8 mouse cellular contexts compared by ENCODE assay signal in genomic region chr17:25272951-25273705, GRCm38 (mm10). TPM values are rescaled to one million over a fixed set of nuclear protein-coding genes. Genes with fewer than 3 reads are reported as not detected.
DNase-seq lines count a peak whose midpoint lies in the region; ATAC-seq lines count a peak whose summit lies in the region.

No protein-coding gene starts in this region.

- peaks cover 24% of the 10 kb centered on the region for H3K36me3 ChIP-seq in embryonic facial prominence, embryonic 13.5 days
- peaks cover 20% of the 10 kb centered on the region for H3K36me3 ChIP-seq in heart, embryonic 13.5 days
- H3K36me3 ChIP-seq in liver, embryonic 12.5 days = peaks cover 40% of the 10 kb centered on the region
- H3K36me3 ChIP-seq in splenic B cell, adult 2 months (ENCODE audit: control insufficient read depth, insufficient read depth, low read length, poor library complexity, severe bottlenecking) = peaks cover 5% of the 10 kb centered on the region

- peak overlapping the region; percentile 98 for H3K4me3 ChIP-seq in embryonic facial prominence, embryonic 13.5 days
- peak overlapping the region; percentile 100 for H3K4me3 ChIP-seq in heart, embryonic 13.5 days
- peak overlapping the region; percentile 98 for H3K4me3 ChIP-seq in liver, embryonic 12.5 days

- H3K9me3 ChIP-seq in embryonic facial prominence, embryonic 13.5 days = no peaks in the 10 kb centered on the region
- no peaks in the 10 kb centered on the region for H3K9me3 ChIP-seq in heart, embryonic 13.5 days
- no peaks in the 10 kb centered on the region for H3K9me3 ChIP-seq in liver, embryonic 12.5 days (replicated peaks)

- H3K27me3 ChIP-seq in embryonic facial prominence, embryonic 13.5 days = no peaks in the 10 kb centered on the region
- H3K27me3 ChIP-seq in heart, embryonic 13.5 days (replicated peaks) = no peaks in the 10 kb centered on the region; the same call in 1 of the 2 replicates
- H3K27me3 ChIP-seq in liver, embryonic 12.5 days (replicated peaks) = peaks cover 7% of the 10 kb centered on the region
- H3K27me3 ChIP-seq in splenic B cell, adult 2 months (ENCODE audit: control insufficient read depth, insufficient read depth, low read length, poor library complexity, severe bottlenecking) = no peaks in the 10 kb centered on the region

- peak overlapping the region; percentile 97 for H3K9ac ChIP-seq in embryonic facial prominence, embryonic 13.5 days
- peak overlapping the region; percentile 99 for H3K9ac ChIP-seq in heart, embryonic 13.5 days
- H3K9ac ChIP-seq in liver, embryonic 12.5 days = peak overlapping the region; percentile 98

- WGBS in embryonic facial prominence, embryonic 13.5 days = under 1% methylated on average over 89 of the region's 92 CpGs
- under 1% methylated on average over 92 of the region's 92 CpGs for WGBS in heart, embryonic 13.5 days
- under 1% methylated on average over 92 of the region's 92 CpGs for WGBS in liver, embryonic 12.5 days (ENCODE audit: insufficient replicate concordance)

- peak; percentile 90 to 92 for DNase-seq in B cell, adult 2 months
- DNase-seq in adrenal gland, postnatal 10 days = peak; percentile 89
- DNase-seq in kidney, postnatal 25 days = peak; percentile 86 to 95
- DNase-seq in splenic B cell, adult 2 months (ENCODE audit: low read depth, low spot score) = peak; percentile 57

- peak; percentile 93 for ATAC-seq in embryonic facial prominence, embryonic 13.5 days (ENCODE audit: insufficient number of reproducible peaks, insufficient read depth, low FRiP score, low TSS enrichment, low read depth)
- peak; percentile 82 for ATAC-seq in heart, embryonic 13.5 days (ENCODE audit: extremely low read depth, insufficient number of reproducible peaks, low FRiP score, low TSS enrichment)
- peak; percentile 86 for ATAC-seq in liver, embryonic 12.5 days
- peak; percentile 59 for ATAC-seq in monocyte, adult 5-6 weeks (replicated peaks; ENCODE audit: insufficient number of reproducible peaks, low FRiP score, low TSS enrichment, poor library complexity, severe bottlenecking)

- H3K27ac ChIP-seq in embryonic facial prominence, embryonic 13.5 days = peak overlapping the region; percentile 98
- H3K27ac ChIP-seq in heart, embryonic 13.5 days (replicated peaks) = peak overlapping the region; percentile 97
- peak overlapping the region; percentile 94 for H3K27ac ChIP-seq in liver, embryonic 12.5 days

- H3K4me1 ChIP-seq in embryonic facial prominence, embryonic 13.5 days = peaks cover 34% of the 10 kb centered on the region
- peaks cover 36% of the 10 kb centered on the region for H3K4me1 ChIP-seq in heart, embryonic 13.5 days
- H3K4me1 ChIP-seq in liver, embryonic 12.5 days = peaks cover 45% of the 10 kb centered on the region

- H3K4me2 ChIP-seq in embryonic facial prominence, embryonic 13.5 days = peak overlapping the region; percentile 96
- peak overlapping the region; percentile 89 for H3K4me2 ChIP-seq in heart, embryonic 13.5 days
- peak overlapping the region; percentile 92 for H3K4me2 ChIP-seq in liver, embryonic 12.5 days

RNA-seq across cellular contexts. Expression of gene Ube2i, which starts 1.3 kb away (rescaled TPM):
- total RNA-seq in adrenal gland, postnatal 10 days (2021) = 100 to 1,000 TPM; 221 to 242 TPM
- 631 and 713 TPM in 2 replicates for polyA plus RNA-seq in embryonic facial prominence, embryonic 13.5 days (2015; fragmentation: Nextera tagmentation; extraction: Ambion mirVana)
- 372 and 379 TPM in 2 replicates for polyA plus RNA-seq in heart, embryonic 13.5 days (2015; fragmentation: Nextera tagmentation; extraction: Ambion mirVana)
- 437 and 442 TPM in 2 replicates for polyA plus RNA-seq in liver, embryonic 12.5 days (2016; fragmentation: Nextera tagmentation; extraction: Ambion mirVana)
- 278 to 334 TPM (median 296 TPM) in 3 replicates for total RNA-seq in monocyte, adult 5-6 weeks (2017)

RNA-seq across cellular contexts. Expression of gene Baiap3, which starts 17.0 kb away (rescaled TPM):
- total RNA-seq in adrenal gland, postnatal 10 days (2021) = 10 to 100 TPM in 1 of 2 experiments, 1 to 10 TPM in 1; 6.4 to 11.8 TPM
- polyA plus RNA-seq in embryonic facial prominence, embryonic 13.5 days (2015; fragmentation: Nextera tagmentation; extraction: Ambion mirVana) = 1.8 and 2.2 TPM in 2 replicates
- 0.57 and 0.69 TPM in 2 replicates for polyA plus RNA-seq in heart, embryonic 13.5 days (2015; fragmentation: Nextera tagmentation; extraction: Ambion mirVana)
- polyA plus RNA-seq in liver, embryonic 12.5 days (2016; fragmentation: Nextera tagmentation; extraction: Ambion mirVana) = 0.30 and 0.44 TPM in 2 replicates
- 31.6 to 146 TPM (median 34.3 TPM) in 3 replicates for total RNA-seq in monocyte, adult 5-6 weeks (2017)

RNA-seq across cellular contexts. Expression of gene Prss34, which starts 25.1 kb away (rescaled TPM):
- 1 to 10 TPM; 1.8 to 2.4 TPM for total RNA-seq in adrenal gland, postnatal 10 days (2021)
- polyA plus RNA-seq in embryonic facial prominence, embryonic 13.5 days (2015; fragmentation: Nextera tagmentation; extraction: Ambion mirVana) = 0.51 and 0.79 TPM in 2 replicates
- polyA plus RNA-seq in heart, embryonic 13.5 days (2015; fragmentation: Nextera tagmentation; extraction: Ambion mirVana) = 0.16 TPM in 1 of 2 replicates, not detected in the other
- polyA plus RNA-seq in liver, embryonic 12.5 days (2016; fragmentation: Nextera tagmentation; extraction: Ambion mirVana) = not detected in 2 replicates
- 2.8 TPM in 1 of 3 replicates, not detected in the others for total RNA-seq in monocyte, adult 5-6 weeks (2017)

RNA-seq across cellular contexts. Expression of gene Tsr3, which starts 33.2 kb away (rescaled TPM):
- 10 to 100 TPM; 22.1 to 22.6 TPM for total RNA-seq in adrenal gland, postnatal 10 days (2021)
- polyA plus RNA-seq in embryonic facial prominence, embryonic 13.5 days (2015; fragmentation: Nextera tagmentation; extraction: Ambion mirVana) = 54.4 and 57.2 TPM in 2 replicates
- 27.4 and 31.7 TPM in 2 replicates for polyA plus RNA-seq in heart, embryonic 13.5 days (2015; fragmentation: Nextera tagmentation; extraction: Ambion mirVana)
- polyA plus RNA-seq in liver, embryonic 12.5 days (2016; fragmentation: Nextera tagmentation; extraction: Ambion mirVana) = 32.6 and 33.3 TPM in 2 replicates
- 24.6 to 33.5 TPM (median 27.9 TPM) in 3 replicates for total RNA-seq in monocyte, adult 5-6 weeks (2017)

RNA-seq across cellular contexts. Expression of gene Gnptg, which starts 33.2 kb away (rescaled TPM):
- 10 to 100 TPM; 30.6 to 30.7 TPM for total RNA-seq in adrenal gland, postnatal 10 days (2021)
- 33.9 and 34.3 TPM in 2 replicates for polyA plus RNA-seq in embryonic facial prominence, embryonic 13.5 days (2015; fragmentation: Nextera tagmentation; extraction: Ambion mirVana)
- 27.9 and 28.2 TPM in 2 replicates for polyA plus RNA-seq in heart, embryonic 13.5 days (2015; fragmentation: Nextera tagmentation; extraction: Ambion mirVana)
- polyA plus RNA-seq in liver, embryonic 12.5 days (2016; fragmentation: Nextera tagmentation; extraction: Ambion mirVana) = 22.2 and 24.4 TPM in 2 replicates
- total RNA-seq in monocyte, adult 5-6 weeks (2017) = 27.2 to 58.6 TPM (median 49.2 TPM) in 3 replicates

Comparison
In these comparisons a context has a peak if more than half of its experiments do, and no peak if none do; other contexts are left out.
1. Peak in every context shown above with its lines: DNase-seq, ATAC-seq, H3K4me3 ChIP-seq and H3K27ac ChIP-seq.